ENCODE assay signal across 11 mouse cellular contexts in genomic region chr2:174917975-174918374, GRCm38 (mm10).
DNase-seq lines count a peak whose midpoint lies in the region; ATAC-seq and TF ChIP-seq lines count a peak whose summit lies in the region.
"Had no signal": no experiment of that assay in that cellular context is flagged by ENCODE, and none has a peak within 500 bp of the region (broad histone marks: within the 10 kb centered on the region; RNA-seq: fewer than 3 reads in every experiment).

No protein-coding gene starts in this region.

- no peaks in the 10 kb centered on the region for H3K4me1 ChIP-seq in testis, adult 2 months (ENCODE audit: control insufficient read depth, insufficient read depth, low read length)
- H3K4me1 ChIP-seq in forebrain, embryonic 16.5 days (replicated peaks; ENCODE audit: control insufficient read depth, insufficient read depth, low read length) = peaks cover 14% of the 10 kb centered on the region
- H3K4me1 ChIP-seq in midbrain, embryonic 12.5 days = peaks cover 27% of the 10 kb centered on the region

- H3K27ac ChIP-seq in testis, adult 2 months (ENCODE audit: control insufficient read depth, insufficient read depth, low read depth, low read length) = no peak overlapping the region
- H3K27ac ChIP-seq in forebrain, embryonic 16.5 days (ENCODE audit: low read length) = peak overlapping the region; percentile 94
- H3K27ac ChIP-seq in midbrain, embryonic 12.5 days (replicated peaks) = peak overlapping the region; percentile 90

- H3K27me3 ChIP-seq in testis, adult 2 months (ENCODE audit: control insufficient read depth, insufficient read depth, low read length) = no peaks in the 10 kb centered on the region
- no peaks in the 10 kb centered on the region for H3K27me3 ChIP-seq in forebrain, embryonic 16.5 days (replicated peaks; ENCODE audit: control insufficient read depth, insufficient read depth, low read length)
- no peaks in the 10 kb centered on the region for H3K27me3 ChIP-seq in midbrain, embryonic 12.5 days

- TF ChIP-seq CTCF in testis, adult 2 months (IDR thresholded peaks at IDR 0.05; ENCODE audit: control insufficient read depth, insufficient read depth, insufficient replicate concordance, low read depth, low read length) = no peak

- H3K4me3 ChIP-seq in testis, adult 2 months (ENCODE audit: control insufficient read depth, low read depth, low read length) = peak overlapping the region; percentile 60
- H3K4me3 ChIP-seq in forebrain, embryonic 16.5 days (replicated peaks; ENCODE audit: low read length) = peak overlapping the region; percentile 32
- H3K4me3 ChIP-seq in midbrain, embryonic 12.5 days = no peak overlapping the region; the same call in 1 of the 2 replicates

- WGBS in forebrain, embryonic 16.5 days = 7% methylated on average over 5 of the region's 5 CpGs
- whole genome bisulfite sequencing in midbrain, embryonic 12.5 days = 4% methylated on average over 5 of the region's 5 CpGs

- TF ChIP-seq POLR2A in testis, adult 2 months (IDR thresholded peaks at IDR 0.05; ENCODE audit: control insufficient read depth, low read depth, low read length) = no peak

- H3K36me3 ChIP-seq in testis, adult 2 months (ENCODE audit: control insufficient read depth, insufficient read depth, low read length) = no peaks in the 10 kb centered on the region
- no peaks in the 10 kb centered on the region for H3K36me3 ChIP-seq in forebrain, embryonic 16.5 days (ENCODE audit: control insufficient read depth, insufficient read depth)
- H3K36me3 ChIP-seq in midbrain, embryonic 12.5 days = no peaks in the 10 kb centered on the region

- H3K9ac ChIP-seq in forebrain, embryonic 16.5 days (replicated peaks; ENCODE audit: low read depth, low read length) = peak overlapping the region; percentile 57
- peak overlapping the region; percentile 40; the same call in 1 of the 2 replicates for H3K9ac ChIP-seq in midbrain, embryonic 12.5 days (replicated peaks)

- H3K4me2 ChIP-seq in forebrain, embryonic 16.5 days (ENCODE audit: low read length) = peak overlapping the region; percentile 55
- H3K4me2 ChIP-seq in midbrain, embryonic 12.5 days (replicated peaks) = peak overlapping the region; percentile 46

- peak; percentile 49 for ATAC-seq in forebrain, embryonic 16.5 days
- ATAC-seq in midbrain, embryonic 12.5 days (ENCODE audit: low FRiP score, low read depth) = peak; percentile 78
- ATAC-seq in activated CD4-positive, CD25-positive, alpha-beta regulatory T cell, adult 4 months = no peak
- ATAC-seq in megakaryocyte progenitor cell, adult 5-6 weeks (replicated peaks; ENCODE audit: poor library complexity) = no peak
- ATAC-seq: inflammation-experienced regulatory T-cells, adult 6 months; lung, postnatal 0 days had no signal

- H3K9me3 ChIP-seq in forebrain, embryonic 16.5 days (ENCODE audit: control insufficient read depth, low read length) = no peaks in the 10 kb centered on the region
- H3K9me3 ChIP-seq in midbrain, embryonic 12.5 days = no peaks in the 10 kb centered on the region

- no peak for DNase-seq in testis, postnatal 10 days (ENCODE audit: low spot score)
- no peak for DNase-seq in layer of hippocampus, postnatal 25 days (ENCODE audit: extremely low spot score in 1 of 2, low spot score in 1 of 2)
- DNase-seq in layer of hippocampus, postnatal 14 days (ENCODE audit: low spot score in 2 of 2) = no peak
- DNase-seq: adrenal gland, adult 2 months had no signal

Comparison
In these comparisons a context has a peak if more than half of its experiments do, and no peak if none do; other contexts are left out.
1. ATAC-seq: peak in forebrain, embryonic 16.5 days (single experiment) and midbrain, embryonic 12.5 days (single experiment); none in activated CD4-positive, CD25-positive, alpha-beta regulatory T cell, adult 4 months (single experiment) and megakaryocyte progenitor cell, adult 5-6 weeks (single experiment).